Mouse (Mus musculus) neural tube, embryonic 12.5 days (tissue): Measurements from ENCODE around the gene E2f3. TPM values are rescaled to one million over a fixed set of nuclear protein-coding genes. Genes with fewer than 3 reads are reported as not detected.
A peak's percentile ranks its signal among the peaks of the same experiment; 100 is the strongest.

ENCODE experiments used
- ATAC-seq: fragments of 200-750 bp; cut with Nextera tagmentation; 2 replicates; pipeline ENCODE4 v1.8.0; 2017; ENCODE audit warnings: low read depth, mild to moderate bottlenecking, moderate TSS enrichment, moderate library complexity; ENCODE audit not compliant: low FRiP score
- H3K27ac ChIP-seq: fragments of 300-500 bp; sonication (generic); 2 replicates; pipeline ENCODE4 v1.5.1; 2016
- H3K27me3 ChIP-seq: fragments of 300-500 bp; sonication (generic); replicated peaks from 2 replicates; pipeline ENCODE4 v1.6.1; 2016; ENCODE audit warnings: mild to moderate bottlenecking
- H3K36me3 ChIP-seq: fragments of 300-500 bp; sonication (generic); 2 replicates; pipeline ENCODE4 v1.6.1; 2016; ENCODE audit warnings: mild to moderate bottlenecking
- H3K4me1 ChIP-seq: fragments of 300-500 bp; sonication (generic); 2 replicates; pipeline ENCODE4 v1.6.1; 2016
- H3K4me2 ChIP-seq: fragments of 300-500 bp; sonication (generic); replicated peaks from 2 replicates; pipeline ENCODE4 v1.6.1; 2016; ENCODE audit warnings: mild to moderate bottlenecking
- H3K4me3 ChIP-seq: fragments of 300-500 bp; sonication (generic); 2 replicates; pipeline ENCODE4 v1.5.1; 2016
- H3K9ac ChIP-seq: fragments of 300-500 bp; sonication (generic); 2 replicates; pipeline ENCODE4 v1.6.1; 2016; ENCODE audit warnings: mild to moderate bottlenecking
- H3K9me3 ChIP-seq: fragments of 300-500 bp; sonication (generic); 2 replicates; pipeline ENCODE4 v1.6.1; 2016; ENCODE audit warnings: mild to moderate bottlenecking
- WGBS: fragments of 180-500 bp; shearing (Covaris S2); methylation state at CpG from one replicate; pipeline ENCODE4 v1.1.7; 2016; 5-methylcytosine and 5-hydroxymethylcytosine counted together
- polyA plus RNA-seq: library from polyadenylated mRNA; unstranded; fragments of >200 nt; fragmentation: Nextera tagmentation; extraction: Ambion mirVana; gene quantifications from 2 replicates; pipeline ENCODE4 v1.2.1, GENCODE M21; 2016

Gene E2f3
- polyA plus RNA-seq = 13.0 and 13.9 TPM in 2 replicates

DNA sequence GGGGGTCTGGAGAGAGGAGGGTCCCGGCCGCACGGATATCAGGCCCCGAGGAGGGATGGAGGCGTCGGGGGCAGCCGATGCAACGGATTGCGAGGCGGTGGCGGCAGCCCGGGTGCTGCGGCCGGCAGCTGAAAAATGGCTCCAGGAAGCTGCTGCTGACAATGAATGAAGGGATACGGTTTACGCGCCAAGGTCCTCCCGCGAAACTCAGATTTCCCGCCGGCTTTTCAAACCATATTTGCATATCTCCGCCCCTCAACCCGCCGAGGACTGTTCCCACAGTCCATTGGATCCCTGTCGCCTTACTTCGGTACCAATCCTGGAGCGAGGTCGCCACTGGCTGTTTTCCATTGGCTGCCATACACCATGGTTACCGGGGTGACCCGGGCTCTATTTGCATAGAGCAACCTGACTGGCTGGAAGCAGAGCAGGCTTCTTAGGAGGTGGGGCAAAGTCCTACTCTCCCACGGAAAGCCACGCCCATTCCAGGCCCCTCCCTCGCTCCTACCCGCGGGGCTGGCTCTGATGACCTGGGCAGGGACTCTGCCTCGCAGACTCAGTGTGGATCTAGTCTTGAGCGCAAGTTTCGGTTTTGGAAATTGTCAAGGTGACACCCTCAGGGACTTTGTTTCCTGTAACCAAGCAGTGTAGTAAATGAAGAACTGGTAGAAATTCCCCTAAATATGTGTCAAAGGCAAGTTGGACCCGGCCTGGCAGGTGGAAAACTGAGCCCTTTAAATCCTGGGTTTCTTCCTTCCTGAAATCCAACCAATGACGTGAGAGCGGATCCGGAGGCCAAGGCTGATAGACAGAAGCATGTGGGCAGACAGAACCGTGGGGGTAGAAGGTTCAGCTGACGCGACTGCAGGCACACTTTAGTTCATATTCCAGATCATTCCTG, at the start of gene E2f3:
Gene E2f3 (minus strand): TSS at position 209 of the 901 bp plus-strand sequence.
- H3K4me2 ChIP-seq = peak within 1 kb of the TSS; percentile 88
- peak within 1 kb of the TSS; percentile 91 for H3K4me3 ChIP-seq
- H3K9me3 ChIP-seq = no peaks in the 10 kb centered on the region
- no peaks in the 10 kb centered on the region for H3K27me3 ChIP-seq
- peak within 1 kb of the TSS; percentile 97 for H3K9ac ChIP-seq
- H3K4me1 ChIP-seq = peaks cover 7% of the 10 kb centered on the region
- peak within 1 kb of the TSS; percentile 88 for H3K27ac ChIP-seq
- ATAC-seq = peak; percentile 96
- H3K36me3 ChIP-seq = no peaks in the 10 kb centered on the region
- under 1% methylated on average over 45 of the region's 45 CpGs for WGBS

DNA sequence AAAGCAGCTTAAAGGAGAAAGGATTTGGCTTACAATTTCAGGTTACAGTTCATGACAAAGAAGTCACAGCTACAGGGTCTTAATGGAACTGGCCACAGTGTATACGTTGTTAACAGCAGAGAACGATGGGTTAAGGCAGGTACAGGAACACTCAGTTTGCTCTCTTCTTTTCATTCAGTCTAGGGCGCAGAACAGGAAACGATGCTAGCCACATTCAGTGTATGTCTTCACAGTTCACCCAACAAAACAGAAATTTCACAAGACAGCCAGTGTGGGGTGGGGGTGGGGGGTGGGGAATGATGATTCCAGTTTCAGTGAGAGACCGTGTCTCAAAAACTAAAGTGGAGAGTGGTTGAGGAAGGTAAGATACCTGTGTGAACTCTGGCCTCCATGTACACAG, 48.7 kb upstream of the E2f3 start:
- WGBS = 91% methylated on average over 5 of the region's 5 CpGs
- Histone ChIP-seq H3K27me3 (no peaks in the 10 kb centered on the region), H3K36me3 (no peaks in the 10 kb centered on the region), H3K4me2 (no peak overlapping the region), H3K27ac (no peak overlapping the region), H3K9me3 (no peaks in the 10 kb centered on the region), H3K9ac (no peak overlapping the region), H3K4me3 (no peak overlapping the region), H3K4me1 (no peaks in the 10 kb centered on the region)
- no peak for ATAC-seq

DNA sequence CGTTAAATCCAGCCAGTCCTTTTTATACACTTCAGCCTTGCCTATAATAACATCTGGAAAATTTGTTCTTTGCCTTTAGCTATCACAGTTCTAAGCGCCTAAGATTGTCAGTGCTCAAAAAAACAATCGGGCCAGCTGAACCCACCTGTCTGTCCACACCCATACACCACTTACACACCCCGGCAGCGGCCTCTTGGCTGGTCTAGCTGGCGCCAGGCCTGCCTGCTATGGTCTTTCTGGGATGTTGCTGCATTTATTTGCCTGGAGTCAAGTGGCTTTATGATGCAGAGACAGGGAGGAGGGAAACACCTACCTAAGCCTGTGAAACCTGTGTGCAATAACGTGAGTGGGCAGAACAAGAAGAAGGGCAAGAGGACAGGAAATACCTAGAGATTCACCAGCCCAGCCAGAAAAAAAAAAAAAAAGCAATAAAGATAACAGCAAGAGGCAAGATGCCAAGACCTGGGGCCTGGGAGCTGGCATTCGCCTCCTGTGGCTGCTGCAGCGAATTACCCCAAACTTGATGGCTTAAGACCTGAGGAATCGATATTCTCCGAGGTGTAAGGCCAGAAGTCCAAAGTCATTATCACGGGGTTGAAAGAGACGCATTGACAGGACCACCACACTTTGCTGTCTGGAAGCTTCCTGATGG, 45.9 kb upstream of the E2f3 start:
- no peak overlapping the region for H3K9ac ChIP-seq
- no peak overlapping the region for H3K27ac ChIP-seq
- no peak overlapping the region for H3K4me3 ChIP-seq
- 84% methylated on average over 13 of the region's 13 CpGs for WGBS
- no peaks in the 10 kb centered on the region for H3K27me3 ChIP-seq
- no peaks in the 10 kb centered on the region for H3K9me3 ChIP-seq
- H3K4me1 ChIP-seq = no peaks in the 10 kb centered on the region
- ATAC-seq = no peak
- no peaks in the 10 kb centered on the region for H3K36me3 ChIP-seq
- no peak overlapping the region for H3K4me2 ChIP-seq

DNA sequence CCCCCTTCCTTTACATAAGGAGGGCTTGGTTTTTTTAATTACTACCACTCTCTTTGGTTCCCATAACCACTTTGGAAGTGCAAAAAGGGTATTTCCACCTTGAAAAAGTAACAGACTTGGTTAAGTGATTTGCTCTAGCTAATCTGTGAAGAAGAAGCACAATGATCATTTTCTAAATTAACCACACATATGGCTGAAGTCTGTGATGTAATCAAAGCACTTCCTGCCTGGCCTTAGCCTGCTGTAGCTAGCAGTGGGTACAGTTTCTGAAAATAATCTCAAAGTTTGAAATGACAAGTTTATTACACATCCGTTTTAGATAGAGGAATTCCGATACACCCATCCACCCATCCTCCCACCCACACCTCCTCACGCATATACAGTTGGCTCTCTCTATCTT, 42.0 kb upstream of the E2f3 start:
- Histone ChIP-seq H3K27ac (no peak overlapping the region), H3K4me3 (no peak overlapping the region), H3K27me3 (no peaks in the 10 kb centered on the region), H3K9me3 (no peaks in the 10 kb centered on the region), H3K4me2 (no peak overlapping the region), H3K36me3 (no peaks in the 10 kb centered on the region), H3K9ac (no peak overlapping the region), H3K4me1 (no peaks in the 10 kb centered on the region)
- WGBS = 89% methylated on average over 3 of the region's 3 CpGs
- ATAC-seq = no peak

DNA sequence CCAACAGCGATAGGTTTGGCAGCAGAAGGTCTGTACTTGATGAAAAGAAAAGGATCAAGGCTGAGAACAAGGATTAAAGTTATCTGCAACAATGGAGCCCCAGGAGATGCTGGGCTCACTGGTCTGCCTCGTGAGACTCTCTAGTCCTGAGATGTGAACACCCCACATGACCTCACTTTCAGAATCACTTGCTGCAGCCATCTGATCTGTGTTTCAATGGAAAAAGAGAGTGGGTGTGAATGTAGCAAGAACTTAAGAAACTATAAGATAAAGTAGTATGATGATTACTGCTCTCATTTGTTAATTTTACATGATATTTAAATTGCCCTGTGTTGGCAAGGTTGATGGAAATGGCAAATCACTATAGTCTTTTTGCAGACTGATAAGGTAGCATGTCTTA, 36.6 kb upstream of the E2f3 start:
- WGBS = 84% methylated on average over 2 of the region's 2 CpGs
- H3K27me3 ChIP-seq = no peaks in the 10 kb centered on the region
- H3K4me2 ChIP-seq = no peak overlapping the region
- H3K27ac ChIP-seq = no peak overlapping the region
- no peaks in the 10 kb centered on the region for H3K36me3 ChIP-seq
- no peak overlapping the region for H3K4me3 ChIP-seq
- H3K9me3 ChIP-seq = no peaks in the 10 kb centered on the region
- H3K9ac ChIP-seq = no peak overlapping the region
- no peak for ATAC-seq
- no peaks in the 10 kb centered on the region for H3K4me1 ChIP-seq

DNA sequence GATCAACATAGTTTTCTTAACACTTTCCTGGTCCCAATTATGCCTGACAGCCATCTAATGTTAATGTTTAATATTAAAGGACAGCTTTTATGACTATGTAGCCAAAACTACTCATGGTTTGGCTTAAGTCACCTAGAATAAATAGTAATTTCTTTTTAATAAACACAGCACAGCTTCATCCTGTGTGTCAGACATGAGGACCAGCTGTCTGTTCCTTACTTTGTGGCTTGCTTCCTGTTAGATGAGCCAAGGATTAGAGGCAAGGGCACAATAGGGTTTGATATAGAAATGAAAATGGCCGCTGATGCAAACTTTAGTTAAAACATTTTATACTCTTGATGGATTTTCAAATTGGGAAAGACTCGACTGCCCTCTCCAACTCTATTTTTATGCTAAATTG, 32.7 kb upstream of the E2f3 start:
- Histone ChIP-seq H3K9me3 (no peaks in the 10 kb centered on the region), H3K27me3 (no peaks in the 10 kb centered on the region), H3K36me3 (no peaks in the 10 kb centered on the region), H3K4me1 (no peaks in the 10 kb centered on the region), H3K4me3 (no peak overlapping the region), H3K27ac (no peak overlapping the region), H3K4me2 (no peak overlapping the region), H3K9ac (no peak overlapping the region)
- no peak for ATAC-seq
- 86% methylated on average over 2 of the region's 2 CpGs for WGBS

DNA sequence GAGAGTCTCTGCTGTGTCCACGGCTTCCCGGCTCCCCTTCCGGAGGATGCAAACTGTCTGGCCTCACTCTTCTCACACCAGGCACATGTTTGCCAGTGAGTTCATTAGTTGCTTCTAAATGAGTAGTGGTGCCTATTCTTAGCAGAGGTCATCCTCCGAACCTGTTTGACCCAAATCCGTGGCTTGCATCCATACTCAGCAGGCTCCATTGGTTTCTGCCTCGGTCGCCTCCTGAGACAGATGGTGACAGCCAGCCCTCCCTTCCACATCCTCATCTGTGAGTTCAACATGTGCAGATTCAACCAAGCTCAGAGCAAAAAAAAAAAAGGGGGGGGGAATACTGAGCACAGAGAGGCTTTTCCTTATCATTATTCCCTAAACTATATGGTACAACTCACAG, 31.7 kb upstream of the E2f3 start:
- no peak overlapping the region for H3K4me3 ChIP-seq
- no peak for ATAC-seq
- 91% methylated on average over 7 of the region's 7 CpGs for WGBS

DNA sequence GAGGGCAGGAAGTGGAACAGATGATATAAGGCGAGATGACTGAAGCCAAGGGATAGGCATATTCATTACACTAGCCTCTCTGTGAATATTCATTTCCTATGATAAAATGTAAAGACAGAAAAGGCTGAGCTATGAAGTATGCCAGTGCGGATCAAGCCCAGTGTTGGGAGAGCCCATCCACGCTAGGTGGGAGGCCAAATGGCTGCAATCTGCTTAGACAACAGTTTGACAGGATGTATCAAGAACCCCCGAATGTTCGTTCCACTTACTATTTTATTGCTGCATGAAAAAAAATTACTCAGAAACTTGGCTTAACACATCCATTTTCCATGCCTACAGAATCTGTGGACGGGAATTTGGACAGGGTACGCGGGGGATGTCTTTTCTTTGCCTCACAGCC, 28.7 kb upstream of the E2f3 start:
- H3K36me3 ChIP-seq = no peaks in the 10 kb centered on the region
- H3K9me3 ChIP-seq = no peaks in the 10 kb centered on the region
- H3K4me1 ChIP-seq = peaks cover 4% of the 10 kb centered on the region; the same call in 1 of the 2 replicates

More for the DNA sequence above, 31.7 kb upstream of the E2f3 start:
- H3K36me3 ChIP-seq = no peaks in the 10 kb centered on the region
- H3K4me2 ChIP-seq = no peak overlapping the region
- H3K9ac ChIP-seq = no peak overlapping the region
- H3K27ac ChIP-seq = no peak overlapping the region
- no peaks in the 10 kb centered on the region for H3K9me3 ChIP-seq
- H3K4me1 ChIP-seq = no peaks in the 10 kb centered on the region
- H3K27me3 ChIP-seq = no peaks in the 10 kb centered on the region

DNA sequence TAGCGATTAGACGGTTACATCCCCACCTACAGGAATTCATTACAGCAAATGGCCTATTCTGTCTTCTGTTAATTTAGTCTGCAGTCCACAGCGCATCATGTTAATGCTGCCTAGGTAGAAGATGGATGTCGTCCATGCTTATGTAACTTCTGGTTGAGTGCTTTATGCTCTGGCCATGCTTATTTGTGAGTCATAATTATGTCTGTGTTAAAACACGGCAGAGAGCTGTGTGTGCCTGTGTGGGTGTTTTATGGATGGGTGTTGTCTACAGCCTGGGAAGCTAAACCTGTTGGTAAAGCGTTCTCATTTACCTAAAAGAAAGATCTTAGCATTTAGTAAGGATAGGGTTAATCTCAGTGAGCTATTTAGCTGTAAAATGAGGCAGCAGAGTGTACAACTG, 26.4 kb upstream of the E2f3 start:
- no peak overlapping the region for H3K27ac ChIP-seq
- no peak overlapping the region for H3K4me3 ChIP-seq
- H3K27me3 ChIP-seq = no peaks in the 10 kb centered on the region
- H3K9me3 ChIP-seq = no peaks in the 10 kb centered on the region
- H3K9ac ChIP-seq = no peak overlapping the region
- 34% methylated on average over 6 of the region's 6 CpGs for WGBS
- peaks cover 4% of the 10 kb centered on the region; the same call in 1 of the 2 replicates for H3K4me1 ChIP-seq
- ATAC-seq = 0 out of 2 replicates have a peak, but pooled peaks have one; percentile 25
- H3K4me2 ChIP-seq = no peak overlapping the region
- no peaks in the 10 kb centered on the region for H3K36me3 ChIP-seq

More for the DNA sequence above, 28.7 kb upstream of the E2f3 start:
- Histone ChIP-seq H3K9ac (no peak overlapping the region), H3K27ac (no peak overlapping the region), H3K4me2 (no peak overlapping the region), H3K27me3 (no peaks in the 10 kb centered on the region), H3K4me3 (no peak overlapping the region)
- ATAC-seq = no peak
- WGBS = 88% methylated on average over 8 of the region's 8 CpGs

DNA sequence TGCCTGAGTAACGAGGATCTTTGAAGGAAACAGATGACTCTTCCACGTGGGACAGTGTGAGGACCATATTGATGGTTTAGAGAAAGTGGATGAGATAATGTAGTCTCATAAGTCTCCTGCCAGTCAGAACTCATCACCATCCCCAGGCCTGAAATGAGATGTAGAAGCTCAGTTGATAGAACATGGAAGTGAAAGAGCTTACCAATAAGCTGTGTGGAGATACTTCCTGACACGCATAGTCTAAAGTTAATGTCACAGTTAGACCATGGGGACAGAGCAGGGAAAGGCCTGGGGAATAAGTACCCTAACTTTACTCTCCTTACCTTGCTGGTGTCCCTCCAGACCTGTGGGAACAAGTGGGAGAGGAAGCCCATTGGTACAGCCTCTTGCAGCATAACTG, 22.9 kb upstream of the E2f3 start:
- ATAC-seq = no peak
- Histone ChIP-seq H3K27me3 (no peaks in the 10 kb centered on the region), H3K4me1 (peaks cover 4% of the 10 kb centered on the region; the same call in 1 of the 2 replicates), H3K9me3 (no peaks in the 10 kb centered on the region), H3K4me3 (no peak overlapping the region), H3K9ac (no peak overlapping the region), H3K27ac (no peak overlapping the region), H3K4me2 (no peak overlapping the region), H3K36me3 (no peaks in the 10 kb centered on the region)
- WGBS = 86% methylated on average over 3 of the region's 3 CpGs

DNA sequence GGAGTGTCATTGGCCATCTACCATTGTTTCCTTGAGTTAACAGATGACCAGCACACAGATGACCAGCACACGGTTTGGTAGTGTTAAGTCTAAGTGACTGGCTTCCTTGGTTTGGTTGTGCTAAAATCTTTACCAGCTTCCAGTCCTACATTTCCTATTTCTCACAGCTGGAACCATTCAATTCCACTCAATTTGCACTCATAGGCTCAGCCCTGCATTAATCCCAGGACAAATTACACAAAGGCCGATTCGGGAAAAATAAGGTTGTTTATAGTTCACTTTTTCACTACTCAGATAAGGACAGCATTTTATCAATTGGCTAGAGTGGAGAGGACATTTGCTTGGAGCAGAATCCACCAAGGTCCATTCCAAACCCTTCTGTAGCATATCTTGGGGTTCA, 19.6 kb upstream of the E2f3 start:
- H3K9ac ChIP-seq = no peak overlapping the region
- ATAC-seq = no peak
- H3K27me3 ChIP-seq = no peaks in the 10 kb centered on the region
- H3K4me2 ChIP-seq = no peak overlapping the region
- no peak overlapping the region for H3K27ac ChIP-seq
- WGBS = 95% methylated on average over 3 of the region's 3 CpGs
- H3K36me3 ChIP-seq = no peaks in the 10 kb centered on the region
- H3K9me3 ChIP-seq = no peaks in the 10 kb centered on the region
- H3K4me1 ChIP-seq = no peaks in the 10 kb centered on the region
- no peak overlapping the region for H3K4me3 ChIP-seq

DNA sequence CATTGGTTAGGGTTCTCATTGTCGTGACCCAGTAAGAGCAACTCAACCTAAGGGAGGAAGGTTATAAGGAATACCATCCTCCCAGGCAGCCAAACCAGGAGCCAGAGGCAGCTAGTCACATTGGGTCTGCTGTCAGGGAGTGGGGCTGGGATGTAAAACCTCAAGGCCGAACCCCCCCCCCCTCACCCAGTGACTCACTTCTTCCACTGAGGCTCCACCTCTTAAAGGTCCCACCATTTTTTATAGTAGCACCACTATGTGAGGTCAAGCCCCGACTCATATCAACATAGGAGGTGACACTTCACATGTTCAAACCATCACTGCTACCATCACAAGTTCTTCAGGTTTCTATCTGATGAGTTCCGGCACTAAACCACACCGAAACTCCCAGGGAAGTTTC, 19.0 kb upstream of the E2f3 start:
- no peak overlapping the region for H3K4me3 ChIP-seq
- H3K9me3 ChIP-seq = no peaks in the 10 kb centered on the region
- 89% methylated on average over 5 of the region's 5 CpGs for WGBS
- no peaks in the 10 kb centered on the region for H3K27me3 ChIP-seq
- H3K36me3 ChIP-seq = no peaks in the 10 kb centered on the region
- H3K9ac ChIP-seq = no peak overlapping the region
- no peak overlapping the region for H3K27ac ChIP-seq
- no peaks in the 10 kb centered on the region for H3K4me1 ChIP-seq
- H3K4me2 ChIP-seq = no peak overlapping the region
- ATAC-seq = no peak
